ENCODE assay signal across 10 mouse cellular contexts in the genomic region with DNA sequence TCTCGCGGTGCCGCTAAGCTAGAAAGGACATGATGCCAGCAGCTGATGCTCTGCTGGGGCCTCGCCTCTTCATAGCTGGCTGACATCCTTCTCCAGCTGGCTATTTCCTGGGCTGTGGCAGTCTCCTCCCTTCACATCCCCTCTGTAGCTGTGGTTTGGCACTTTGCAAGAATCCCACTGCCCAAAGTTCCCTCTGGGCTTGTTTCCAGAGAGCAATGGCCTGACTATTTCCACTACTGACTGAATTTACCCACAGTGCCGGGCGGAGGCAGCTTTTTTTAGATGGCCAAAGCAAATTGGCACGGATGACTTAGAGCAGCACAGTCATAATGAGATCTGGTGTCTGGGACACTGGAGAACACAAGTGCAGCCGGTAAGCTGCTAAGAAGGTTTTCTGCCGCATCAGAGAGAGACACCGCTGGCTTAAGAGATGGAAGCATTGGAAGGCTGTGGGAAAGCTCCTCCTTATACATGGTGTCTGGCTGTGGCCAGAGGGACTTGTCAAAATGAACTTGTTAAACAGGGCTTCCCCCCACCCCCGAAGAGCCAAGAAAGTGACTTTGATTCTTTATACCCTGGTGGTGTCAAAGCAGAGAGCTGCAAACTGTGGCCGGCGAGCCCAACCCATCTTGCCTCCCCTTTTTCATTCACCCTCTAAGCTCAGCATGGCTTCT.
DNase-seq lines count a peak whose midpoint lies in the region; ATAC-seq and TF ChIP-seq lines count a peak whose summit lies in the region.
"Had no signal": no experiment of that assay in that cellular context is flagged by ENCODE, and none has a peak within 500 bp of the region (broad histone marks: within the 10 kb centered on the region; RNA-seq: fewer than 3 reads in every experiment).

No protein-coding gene starts in this region.

- no peaks in the 10 kb centered on the region for H3K9me3 ChIP-seq in hindbrain, embryonic 16.5 days (ENCODE audit: control insufficient read depth, low read length)
- no peaks in the 10 kb centered on the region for H3K9me3 ChIP-seq in hindbrain, embryonic 11.5 days (ENCODE audit: control insufficient read depth, low read length)
- no peaks in the 10 kb centered on the region for H3K9me3 ChIP-seq in neural tube, embryonic 15.5 days (replicated peaks)
- H3K9me3 ChIP-seq: lung, embryonic 15.5 days; neural tube, embryonic 12.5 days had no signal

- 65% methylated on average over 13 of the region's 13 CpGs for WGBS in hindbrain, embryonic 16.5 days
- 89% methylated on average over 13 of the region's 13 CpGs for WGBS in hindbrain, embryonic 11.5 days
- 79% methylated on average over 13 of the region's 13 CpGs for WGBS in neural tube, embryonic 15.5 days

- no peak overlapping the region for H3K27ac ChIP-seq in hindbrain, embryonic 16.5 days (ENCODE audit: low read depth, low read length)
- no peak overlapping the region for H3K27ac ChIP-seq in hindbrain, embryonic 11.5 days (ENCODE audit: low read depth, low read length)
- no peak overlapping the region for H3K27ac ChIP-seq in neural tube, embryonic 15.5 days (replicated peaks)
- no peak overlapping the region for H3K27ac ChIP-seq in gastrocnemius, adult 2 months
- H3K27ac ChIP-seq: lung, embryonic 15.5 days; neural tube, embryonic 12.5 days; stomach, postnatal 0 days had no signal

- no peak for DNase-seq in hindbrain, embryonic 11.5 days (ENCODE audit: low spot score)
- no peak for DNase-seq in neural tube, embryonic 10.5 days (ENCODE audit: extremely low spot score, low spot score)
- DNase-seq in gastrocnemius, adult 2 months = peak; percentile 35
- peak; percentile 27 for DNase-seq in skeletal muscle tissue, adult 2 months (ENCODE audit: low read depth, low spot score)
- DNase-seq in kidney, postnatal 25 days = no peak

- H3K4me3 ChIP-seq in hindbrain, embryonic 16.5 days (ENCODE audit: low read length) = no peak overlapping the region
- no peak overlapping the region for H3K4me3 ChIP-seq in hindbrain, embryonic 11.5 days (ENCODE audit: low read depth, low read length)
- no peak overlapping the region for H3K4me3 ChIP-seq in neural tube, embryonic 15.5 days (replicated peaks)
- 0 out of 2 replicates have a peak overlapping the region, but pooled peaks have one; percentile 5 for H3K4me3 ChIP-seq in gastrocnemius, adult 2 months
- H3K4me3 ChIP-seq: lung, embryonic 15.5 days; neural tube, embryonic 12.5 days had no signal

- H3K36me3 ChIP-seq in hindbrain, embryonic 16.5 days (ENCODE audit: control insufficient read depth, insufficient read depth, low read length) = no peaks in the 10 kb centered on the region
- no peaks in the 10 kb centered on the region for H3K36me3 ChIP-seq in hindbrain, embryonic 11.5 days (ENCODE audit: control insufficient read depth, insufficient read depth, low read length)
- no peaks in the 10 kb centered on the region for H3K36me3 ChIP-seq in neural tube, embryonic 15.5 days
- H3K36me3 ChIP-seq: lung, embryonic 15.5 days; neural tube, embryonic 12.5 days had no signal

- H3K4me2 ChIP-seq in hindbrain, embryonic 16.5 days (ENCODE audit: low read length) = no peak overlapping the region
- H3K4me2 ChIP-seq in hindbrain, embryonic 11.5 days (replicated peaks; ENCODE audit: low read depth, low read length) = no peak overlapping the region
- no peak overlapping the region for H3K4me2 ChIP-seq in neural tube, embryonic 15.5 days
- H3K4me2 ChIP-seq: lung, embryonic 15.5 days; neural tube, embryonic 12.5 days had no signal

- no peak overlapping the region for H3K9ac ChIP-seq in hindbrain, embryonic 16.5 days (ENCODE audit: low read depth, low read length)
- no peak overlapping the region for H3K9ac ChIP-seq in hindbrain, embryonic 11.5 days (ENCODE audit: low read depth, low read length)
- no peak overlapping the region for H3K9ac ChIP-seq in neural tube, embryonic 15.5 days (replicated peaks)
- H3K9ac ChIP-seq: lung, embryonic 15.5 days; neural tube, embryonic 12.5 days had no signal

- H3K27me3 ChIP-seq in hindbrain, embryonic 16.5 days (replicated peaks; ENCODE audit: control insufficient read depth, insufficient read depth, low read length) = no peaks in the 10 kb centered on the region
- H3K27me3 ChIP-seq in hindbrain, embryonic 11.5 days (ENCODE audit: control insufficient read depth, insufficient read depth, low read length) = no peaks in the 10 kb centered on the region
- H3K27me3 ChIP-seq in neural tube, embryonic 15.5 days (replicated peaks) = no peaks in the 10 kb centered on the region
- H3K27me3 ChIP-seq: lung, embryonic 15.5 days; neural tube, embryonic 12.5 days had no signal

- TF ChIP-seq CTCF in gastrocnemius, adult 2 months (IDR thresholded peaks at IDR 0.05) = no peak

- H3K4me1 ChIP-seq in hindbrain, embryonic 16.5 days (ENCODE audit: control insufficient read depth, insufficient read depth, low read depth, low read length) = no peaks in the 10 kb centered on the region
- H3K4me1 ChIP-seq in hindbrain, embryonic 11.5 days (replicated peaks; ENCODE audit: control insufficient read depth, insufficient read depth, low read length) = peaks cover 2% of the 10 kb centered on the region; the same call in 1 of the 2 replicates
- no peaks in the 10 kb centered on the region for H3K4me1 ChIP-seq in neural tube, embryonic 15.5 days
- H3K4me1 ChIP-seq: lung, embryonic 15.5 days; neural tube, embryonic 12.5 days had no signal

- intact Hi-C loops in gastrocnemius, adult 2 months (cut with DNase I) = no loop called here

- ATAC-seq in hindbrain, embryonic 16.5 days = peak; percentile 88
- ATAC-seq in hindbrain, embryonic 11.5 days (ENCODE audit: low FRiP score) = no peak
- ATAC-seq in neural tube, embryonic 15.5 days (ENCODE audit: low FRiP score) = 0 out of 2 replicates have a peak, but pooled peaks have one; percentile 47

Comparison
In these comparisons a context has a peak if more than half of its experiments do, and no peak if none do; other contexts are left out.
1. DNase-seq: peak in gastrocnemius, adult 2 months (single experiment) and skeletal muscle tissue, adult 2 months (single experiment); none in hindbrain, embryonic 11.5 days (single experiment), neural tube, embryonic 10.5 days (single experiment) and kidney, postnatal 25 days (0 of 2).